Mouse (Mus musculus) G1E (cell line): Measurements from ENCODE around the gene Pbx1. TPM values are rescaled to one million over a fixed set of nuclear protein-coding genes. Genes with fewer than 3 reads are reported as not detected.

Source experiments
- ATAC-seq: 2 replicates; pipeline ENCODE4 v1.8.0; 2016; ENCODE audit warnings: mild to moderate bottlenecking; ENCODE audit not compliant: insufficient number of reproducible peaks, poor library complexity, low FRiP score, severe bottlenecking; ENCODE audit errors: extremely low read depth
- DNase-seq: peaks from one replicate; pipeline ENCODE4 v3.0.0; 2012; ENCODE audit warnings: low spot score
- H3K27me3 ChIP-seq: 2 replicates; pipeline ENCODE4 v1.6.1; 2012; ENCODE audit warnings: mild to moderate bottlenecking, low read length, inconsistent platforms; ENCODE audit not compliant: insufficient read depth
- H3K36me3 ChIP-seq: replicated peaks from 2 replicates; pipeline ENCODE3; 2012; ENCODE audit warnings: mild to moderate bottlenecking, inconsistent platforms
- H3K4me1 ChIP-seq: 2 replicates; pipeline ENCODE4 v1.6.1; 2012; ENCODE audit warnings: low read depth, low read length, inconsistent platforms, mixed read lengths; ENCODE audit not compliant: insufficient read depth
- H3K4me3 ChIP-seq: 2 replicates; pipeline ENCODE4 v1.5.1; 2012; ENCODE audit warnings: low read depth, mild to moderate bottlenecking, inconsistent platforms, low read length, moderate library complexity, mixed read lengths
- H3K9me3 ChIP-seq: replicated peaks from 2 replicates; pipeline ENCODE4 v1.6.1; 2012; ENCODE audit warnings: inconsistent platforms
- CTCF ChIP-seq: IDR thresholded peaks from 2 replicates; pipeline ENCODE4 v1.5.1; 2012; ENCODE audit warnings: low read depth, low read length, inconsistent platforms, mixed read lengths
- GATA1 ChIP-seq: IDR thresholded peaks from 2 replicates; pipeline ENCODE4 v1.6.1; 2012; ENCODE audit warnings: borderline replicate concordance, low read length, inconsistent platforms, mixed read lengths
- GATA2 ChIP-seq: IDR thresholded peaks from 2 replicates; pipeline ENCODE4 v1.6.1; 2012; ENCODE audit warnings: low read depth, low read length, inconsistent platforms, borderline replicate concordance
- POLR2AphosphoS5 ChIP-seq: IDR thresholded peaks from 2 replicates; pipeline ENCODE4 v1.6.1; 2012; ENCODE audit warnings: low read depth, low read length, inconsistent platforms; ENCODE audit not compliant: insufficient replicate concordance
- TAL1 ChIP-seq: conservative IDR thresholded peaks from 2 replicates; pipeline ENCODE4 v1.6.1; 2012; ENCODE audit warnings: low read depth, low read length, inconsistent platforms, mixed read lengths
- polyA plus RNA-seq: library from polyadenylated mRNA; stranded (reverse); fragments of >175 nt; gene quantifications from 2 replicates; pipeline ENCODE4 v1.2.3, GENCODE M21; 2012
- total RNA-seq, 2 experiments: library from RNA; stranded (forward) in 1 of 2; stranded (reverse) in 1 of 2; fragments of 200-1000 nt in 1 of 2; fragments of >200 nt in 1 of 2; fragmentation: Nextera tagmentation in 1 of 2; gene quantifications; 2 replicates each; pipeline ENCODE4 v1.2.3; 2014 to 2017

Pbx1 gene
- total and polyA plus RNA-seq, 3 experiments, result 0.11 to 0.23 TPM; not detected in 1

DNA sequence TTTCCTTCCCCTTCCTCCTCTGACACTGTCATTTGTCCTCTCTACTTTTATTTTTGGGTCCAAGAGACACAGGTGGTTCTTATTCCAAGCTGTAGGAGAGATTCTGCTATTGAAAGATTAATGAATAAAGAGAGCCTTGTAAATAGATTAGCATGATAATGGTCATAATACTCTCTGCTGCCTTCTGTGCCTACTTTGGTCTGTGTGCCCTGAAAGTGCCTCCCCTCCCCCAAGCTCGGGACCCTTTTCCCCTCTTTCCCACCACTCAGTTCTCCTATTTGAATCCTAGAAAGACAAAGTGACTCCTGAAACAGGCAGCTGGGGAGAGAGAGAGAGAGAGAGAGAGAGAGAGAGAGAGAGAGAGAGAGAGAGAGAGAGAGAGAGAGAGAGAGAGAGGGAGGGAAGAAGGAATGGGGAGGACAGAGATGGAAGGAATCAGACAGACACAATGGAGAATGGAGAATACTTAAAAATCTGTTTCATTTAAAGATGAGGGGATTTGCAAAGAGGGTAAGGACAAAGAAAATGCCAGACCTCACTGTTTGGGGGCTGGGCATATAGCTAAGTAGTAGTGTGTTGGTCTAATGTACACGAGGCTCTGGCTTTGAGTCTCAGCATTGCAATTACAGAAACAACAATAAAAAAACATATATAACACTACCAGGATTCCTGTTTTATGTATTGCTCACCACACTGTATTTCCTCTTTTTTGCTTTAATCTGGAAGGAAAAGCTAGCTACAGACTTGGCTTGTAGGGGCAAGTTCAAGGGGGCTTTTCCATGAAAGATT, 145.0 kb downstream of the Pbx1 start:
- Histone ChIP-seq H3K27me3 (no peaks in the 10 kb centered on the region), H3K36me3 (no peaks in the 10 kb centered on the region), H3K4me1 (no peaks in the 10 kb centered on the region), H3K9me3 (peaks cover 59% of the 10 kb centered on the region), H3K4me3 (no peak overlapping the region)
- TF ChIP-seq GATA2 (no peak), CTCF (no peak), GATA1 (no peak), POLR2AphosphoS5 (no peak), TAL1 (no peak)
- DNase-seq, result no peak
- no peak for ATAC-seq

DNA sequence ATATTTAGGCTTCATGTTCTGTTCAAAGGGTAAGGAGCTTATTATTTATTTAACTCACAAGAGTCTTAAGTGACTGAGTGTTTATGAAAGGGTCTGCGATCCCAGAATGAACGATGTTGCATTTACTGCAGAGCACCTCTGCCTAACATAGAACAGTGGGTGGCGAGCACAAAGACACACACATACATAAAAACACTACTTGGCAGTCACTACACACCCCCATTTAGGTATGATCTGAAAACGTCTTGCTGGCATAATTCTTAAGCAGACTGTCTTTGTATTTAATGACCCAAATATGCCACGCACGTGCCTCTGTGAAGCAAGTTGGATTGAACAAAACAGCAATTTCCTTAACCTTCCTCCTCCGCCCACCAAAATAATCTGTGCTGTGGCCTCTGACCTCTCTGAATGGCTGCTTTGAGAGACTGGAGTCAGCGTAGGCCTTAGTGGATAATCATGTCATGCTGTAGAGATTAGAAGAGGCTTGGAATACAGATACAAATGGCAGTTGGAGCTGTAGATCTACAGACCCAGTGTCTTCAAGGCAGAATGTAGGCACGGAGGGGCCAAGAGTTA, 147.4 kb downstream of the Pbx1 start:
- no peak overlapping the region for H3K4me3 ChIP-seq

DNA sequence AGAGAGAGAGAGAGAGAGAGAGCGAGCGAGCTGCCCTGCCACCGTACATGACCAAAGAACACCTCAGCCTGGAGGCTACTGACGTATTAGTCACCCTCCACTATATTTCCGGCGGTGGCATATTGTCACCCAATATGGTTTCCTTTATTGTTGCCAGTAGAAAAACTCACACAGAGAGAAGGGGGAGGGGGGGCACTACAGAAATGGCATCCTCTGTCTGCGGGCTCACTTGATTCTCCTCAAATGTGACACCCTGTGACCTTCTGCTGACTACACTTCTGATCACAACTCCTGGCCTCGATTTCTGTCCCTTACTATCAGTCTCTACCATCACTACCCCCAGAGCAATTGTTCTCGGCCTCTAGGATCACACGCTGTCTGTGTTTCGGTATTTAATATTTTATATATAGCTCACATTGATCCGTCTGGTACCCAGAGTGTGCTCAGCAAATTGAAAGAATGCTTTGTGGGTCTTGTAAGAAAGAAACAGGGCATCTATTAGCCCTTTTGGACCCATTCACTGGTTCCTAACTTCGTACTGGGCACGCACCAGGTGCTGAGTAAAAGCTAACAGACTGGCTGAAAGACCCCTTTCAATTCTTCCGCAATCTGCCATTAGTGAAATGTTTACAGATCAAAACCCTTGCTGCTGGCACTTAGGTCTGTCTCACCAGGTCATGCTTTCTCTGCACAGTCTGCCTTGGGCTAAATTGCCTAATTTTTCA, 148.1 kb downstream of the Pbx1 start:
- Histone ChIP-seq H3K4me3 (no peak overlapping the region), H3K4me1 (no peaks in the 10 kb centered on the region), H3K27me3 (no peaks in the 10 kb centered on the region), H3K36me3 (no peaks in the 10 kb centered on the region), H3K9me3 (peaks cover 44% of the 10 kb centered on the region)
- no peak for TF ChIP-seq CTCF
- TF ChIP-seq POLR2AphosphoS5, result no peak
- no peak for TF ChIP-seq TAL1
- no peak for DNase-seq
- no peak for ATAC-seq

More for the DNA sequence above, 147.4 kb downstream of the Pbx1 start:
- H3K9me3 ChIP-seq, result peaks cover 44% of the 10 kb centered on the region
- ATAC-seq, result no peak
- no peaks in the 10 kb centered on the region for H3K27me3 ChIP-seq
- TF ChIP-seq GATA1 (no peak), GATA2 (no peak), CTCF (no peak), TAL1 (no peak), POLR2AphosphoS5 (no peak)
- no peaks in the 10 kb centered on the region for H3K4me1 ChIP-seq
- H3K36me3 ChIP-seq, result no peaks in the 10 kb centered on the region
- DNase-seq, result no peak

- no peak for ATAC-seq
- no peak for TF ChIP-seq CTCF
- no peak for TF ChIP-seq GATA2
- TF ChIP-seq TAL1, result no peak
- no peak for TF ChIP-seq POLR2AphosphoS5
- no peak for TF ChIP-seq GATA1
- no peaks in the 10 kb centered on the region for H3K27me3 ChIP-seq
- no peak for DNase-seq
- no peaks in the 10 kb centered on the region for H3K4me1 ChIP-seq
- peaks cover 43% of the 10 kb centered on the region for H3K9me3 ChIP-seq
- H3K4me3 ChIP-seq, result no peak overlapping the region
- H3K36me3 ChIP-seq, result no peaks in the 10 kb centered on the region
These were observed 148.6 kb downstream of the Pbx1 start for GRCm38 (mm10) chr1:168283421-168283820.

DNA sequence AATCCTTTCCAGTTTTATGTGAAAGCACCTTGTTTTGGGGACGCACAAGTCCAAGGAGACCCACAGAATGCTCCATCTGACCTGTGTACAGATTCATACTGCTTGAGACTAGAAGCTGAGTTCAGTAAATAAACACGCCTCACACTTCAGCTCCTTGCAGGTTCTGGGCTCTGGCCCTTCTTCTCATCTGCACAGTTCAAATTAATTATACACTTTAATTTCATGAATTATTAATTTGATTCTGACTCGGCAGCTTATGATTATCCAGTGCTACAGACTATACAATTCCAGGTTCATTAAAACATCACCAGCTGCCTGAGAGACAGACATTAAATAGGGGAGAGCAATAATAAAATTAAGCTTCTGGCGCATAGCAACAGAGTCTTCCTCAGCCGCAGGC, 156.4 kb downstream of the Pbx1 start:
- Histone ChIP-seq H3K36me3 (no peaks in the 10 kb centered on the region), H3K9me3 (peaks cover 27% of the 10 kb centered on the region), H3K4me3 (no peak overlapping the region), H3K27me3 (no peaks in the 10 kb centered on the region), H3K4me1 (no peaks in the 10 kb centered on the region)
- ATAC-seq, result no peak
- DNase-seq, result no peak
- TF ChIP-seq POLR2AphosphoS5 (no peak), TAL1 (no peak), CTCF (no peak), GATA2 (no peak), GATA1 (no peak)

GRCm38 (mm10) chr1:168274296-168274695, 157.8 kb downstream of the Pbx1 start:
- Histone ChIP-seq H3K9me3 (peaks cover 28% of the 10 kb centered on the region), H3K4me1 (no peaks in the 10 kb centered on the region), H3K27me3 (no peaks in the 10 kb centered on the region), H3K36me3 (no peaks in the 10 kb centered on the region), H3K4me3 (no peak overlapping the region)
- DNase-seq, result no peak
- no peak for ATAC-seq
- TF ChIP-seq POLR2AphosphoS5, result no peak
- no peak for TF ChIP-seq GATA1
- TF ChIP-seq GATA2, result no peak
- TF ChIP-seq TAL1, result no peak
- TF ChIP-seq CTCF, result no peak
